Mouse (Mus musculus): Measurements from ENCODE around the gene Plch1. TPM values are rescaled to one million over a fixed set of nuclear protein-coding genes. Genes with fewer than 3 reads are reported as not detected.

Plch1 gene
- polyA plus RNA-seq, 1 experiment from 2014 or later, result 10.3 TPM

GRCm38 (mm10) chr3:63805496-63805895, 93.8 kb downstream of the Plch1 start:
- Histone ChIP-seq H3K4me3 (replicated peaks) (no peak overlapping the region), H3K4me2 (no peak overlapping the region), H3K9ac (no peak overlapping the region), H3K27ac (no peak overlapping the region), H3K4me1 (peaks cover 6% of the 10 kb centered on the region; the same call in 1 of the 2 replicates), H3K36me3 (no peaks in the 10 kb centered on the region), H3K9me3 (replicated peaks) (no peaks in the 10 kb centered on the region), H3K27me3 (no peaks in the 10 kb centered on the region)
- WGBS, result 89% methylated on average over 2 of the region's 2 CpGs
- ATAC-seq (replicated peaks; ENCODE audit: low FRiP score), result no peak

GRCm38 (mm10) chr3:63800685-63801084, 98.6 kb downstream of the Plch1 start:
- no peak overlapping the region for H3K9ac ChIP-seq
- H3K9me3 ChIP-seq (replicated peaks), result no peaks in the 10 kb centered on the region
- H3K4me3 ChIP-seq (replicated peaks), result no peak overlapping the region
- no peaks in the 10 kb centered on the region for H3K4me1 ChIP-seq
- no peak for ATAC-seq (replicated peaks; ENCODE audit: low FRiP score)
- no peaks in the 10 kb centered on the region for H3K27me3 ChIP-seq
- H3K4me2 ChIP-seq, result no peak overlapping the region
- no peak overlapping the region for H3K27ac ChIP-seq
- WGBS, result 83% methylated on average over 5 of the region's 5 CpGs
- H3K36me3 ChIP-seq, result no peaks in the 10 kb centered on the region

- Histone ChIP-seq H3K4me1 (no peaks in the 10 kb centered on the region), H3K9me3 (replicated peaks) (no peaks in the 10 kb centered on the region), H3K27me3 (no peaks in the 10 kb centered on the region), H3K4me3 (replicated peaks) (no peak overlapping the region), H3K36me3 (no peaks in the 10 kb centered on the region), H3K4me2 (no peak overlapping the region), H3K27ac (no peak overlapping the region), H3K9ac (no peak overlapping the region)
- WGBS, result 66% methylated on average over 5 of the region's 5 CpGs
- ATAC-seq (replicated peaks; ENCODE audit: low FRiP score), result no peak
Observed at GRCm38 (mm10) chr3:63786805-63787365, 112.4 kb downstream of the Plch1 start.

- H3K4me3 ChIP-seq (replicated peaks), result no peak overlapping the region
- no peaks in the 10 kb centered on the region for H3K27me3 ChIP-seq
- H3K36me3 ChIP-seq, result no peaks in the 10 kb centered on the region
- H3K9ac ChIP-seq, result no peak overlapping the region
- H3K4me1 ChIP-seq, result no peaks in the 10 kb centered on the region
- 53% methylated on average over 7 of the region's 7 CpGs for WGBS
- no peak overlapping the region for H3K27ac ChIP-seq
- H3K9me3 ChIP-seq (replicated peaks), result no peaks in the 10 kb centered on the region
- ATAC-seq (replicated peaks; ENCODE audit: low FRiP score), result peak; percentile 90
- no peak overlapping the region for H3K4me2 ChIP-seq
Observed at GRCm38 (mm10) chr3:63772617-63773305, 126.5 kb downstream of the Plch1 start.

GRCm38 (mm10) chr3:63760821-63761220, 138.5 kb downstream of the Plch1 start:
- Histone ChIP-seq H3K36me3 (no peaks in the 10 kb centered on the region), H3K4me3 (replicated peaks) (no peak overlapping the region), H3K4me1 (no peaks in the 10 kb centered on the region), H3K27ac (no peak overlapping the region), H3K9ac (no peak overlapping the region), H3K4me2 (no peak overlapping the region), H3K9me3 (replicated peaks) (no peaks in the 10 kb centered on the region), H3K27me3 (no peaks in the 10 kb centered on the region)
- no peak for ATAC-seq (replicated peaks; ENCODE audit: low FRiP score)
- WGBS, result 52% methylated on average over 1 of the region's 1 CpGs

GRCm38 (mm10) chr3:63740073-63740472, 159.2 kb downstream of the Plch1 start:
- Histone ChIP-seq H3K27ac (no peak overlapping the region), H3K4me1 (peaks cover 12% of the 10 kb centered on the region), H3K36me3 (peaks cover 9% of the 10 kb centered on the region; the same call in 1 of the 2 replicates), H3K9ac (no peak overlapping the region), H3K27me3 (no peaks in the 10 kb centered on the region), H3K4me2 (no peak overlapping the region), H3K4me3 (replicated peaks) (no peak overlapping the region), H3K9me3 (replicated peaks) (no peaks in the 10 kb centered on the region)
- WGBS, result 29% methylated on average over 2 of the region's 2 CpGs
- ATAC-seq (replicated peaks; ENCODE audit: low FRiP score), result peak; percentile 79

GRCm38 (mm10) chr3:63728325-63728724, 170.9 kb downstream of the Plch1 start:
- Histone ChIP-seq H3K9me3 (replicated peaks) (no peaks in the 10 kb centered on the region), H3K27me3 (no peaks in the 10 kb centered on the region), H3K36me3 (no peaks in the 10 kb centered on the region), H3K4me2 (no peak overlapping the region), H3K4me1 (no peaks in the 10 kb centered on the region), H3K9ac (no peak overlapping the region), H3K4me3 (replicated peaks) (no peak overlapping the region), H3K27ac (no peak overlapping the region)
- 80% methylated on average over 1 of the region's 1 CpGs for WGBS
- ATAC-seq (replicated peaks; ENCODE audit: low FRiP score), result no peak

- no peak overlapping the region for H3K9ac ChIP-seq
- no peaks in the 10 kb centered on the region for H3K9me3 ChIP-seq (replicated peaks)
- H3K27ac ChIP-seq, result no peak overlapping the region
- ATAC-seq (replicated peaks; ENCODE audit: low FRiP score), result no peak
- H3K4me1 ChIP-seq, result no peaks in the 10 kb centered on the region
- no peak overlapping the region for H3K4me2 ChIP-seq
- H3K4me3 ChIP-seq (replicated peaks), result no peak overlapping the region
- no peaks in the 10 kb centered on the region for H3K36me3 ChIP-seq
- no peaks in the 10 kb centered on the region for H3K27me3 ChIP-seq
- 66% methylated on average over 4 of the region's 4 CpGs for WGBS
Observed at GRCm38 (mm10) chr3:63726667-63727342, 172.5 kb downstream of the Plch1 start.

GRCm38 (mm10) chr3:63693694-63694093, 205.6 kb downstream of the Plch1 start:
- Histone ChIP-seq H3K27me3 (no peaks in the 10 kb centered on the region), H3K9me3 (replicated peaks) (no peaks in the 10 kb centered on the region), H3K4me1 (no peaks in the 10 kb centered on the region), H3K36me3 (peaks cover 14% of the 10 kb centered on the region), H3K4me3 (replicated peaks) (no peak overlapping the region), H3K27ac (no peak overlapping the region), H3K9ac (no peak overlapping the region), H3K4me2 (no peak overlapping the region)
- WGBS, result 81% methylated on average over 2 of the region's 2 CpGs
- no peak for ATAC-seq (replicated peaks; ENCODE audit: low FRiP score)

- Histone ChIP-seq H3K36me3 (peaks cover 5% of the 10 kb centered on the region; the same call in 1 of the 2 replicates), H3K27ac (no peak overlapping the region), H3K27me3 (no peaks in the 10 kb centered on the region), H3K9me3 (replicated peaks) (no peaks in the 10 kb centered on the region), H3K4me1 (no peaks in the 10 kb centered on the region), H3K4me3 (replicated peaks) (no peak overlapping the region), H3K4me2 (no peak overlapping the region), H3K9ac (no peak overlapping the region)
- no peak for ATAC-seq (replicated peaks; ENCODE audit: low FRiP score)
- 89% methylated on average over 4 of the region's 4 CpGs for WGBS
Observed at GRCm38 (mm10) chr3:63692727-63693126, 206.5 kb downstream of the Plch1 start.

- no peak overlapping the region for H3K27ac ChIP-seq
- H3K27me3 ChIP-seq, result no peaks in the 10 kb centered on the region
- H3K9me3 ChIP-seq (replicated peaks), result no peaks in the 10 kb centered on the region
- H3K36me3 ChIP-seq, result no peaks in the 10 kb centered on the region
- no peak overlapping the region for H3K9ac ChIP-seq
- WGBS, result 64% methylated on average over 4 of the region's 4 CpGs
- no peak overlapping the region for H3K4me2 ChIP-seq
- H3K4me3 ChIP-seq (replicated peaks), result no peak overlapping the region
- no peaks in the 10 kb centered on the region for H3K4me1 ChIP-seq
- ATAC-seq (replicated peaks; ENCODE audit: low FRiP score), result no peak
Observed at GRCm38 (mm10) chr3:63668779-63669178, 230.5 kb downstream of the Plch1 start.

- H3K4me3 ChIP-seq (replicated peaks), result no peak overlapping the region
- H3K4me1 ChIP-seq, result no peaks in the 10 kb centered on the region
- 52% methylated on average over 3 of the region's 3 CpGs for WGBS
- no peak overlapping the region for H3K9ac ChIP-seq
- H3K9me3 ChIP-seq (replicated peaks), result no peaks in the 10 kb centered on the region
- no peak for ATAC-seq (replicated peaks; ENCODE audit: low FRiP score)
- H3K27me3 ChIP-seq, result no peaks in the 10 kb centered on the region
- H3K4me2 ChIP-seq, result no peak overlapping the region
- no peaks in the 10 kb centered on the region for H3K36me3 ChIP-seq
- no peak overlapping the region for H3K27ac ChIP-seq
Observed at GRCm38 (mm10) chr3:63665307-63665706, 234.0 kb downstream of the Plch1 start.
